In genomic region chr2:103457048-103457447, GRCm38 (mm10) we compare ENCODE assay signal across 18 mouse cellular contexts. TPM values are rescaled to one million over a fixed set of nuclear protein-coding genes. Genes with fewer than 3 reads are reported as not detected.
DNase-seq lines count a peak whose midpoint lies in the region; ATAC-seq and TF ChIP-seq lines count a peak whose summit lies in the region.
"Had no signal": no experiment of that assay in that cellular context is flagged by ENCODE, and none has a peak within 500 bp of the region (broad histone marks: within the 10 kb centered on the region; RNA-seq: fewer than 3 reads in every experiment).

No protein-coding gene starts in this region.

- H3K9me3 ChIP-seq in hindbrain, embryonic 13.5 days: no peaks in the 10 kb centered on the region
- H3K9me3 ChIP-seq in hindbrain, embryonic 11.5 days (ENCODE audit: control insufficient read depth, low read length): no peaks in the 10 kb centered on the region
- no peaks in the 10 kb centered on the region for H3K9me3 ChIP-seq in midbrain, embryonic 12.5 days
- H3K9me3 ChIP-seq in midbrain, embryonic 10.5 days (replicated peaks): no peaks in the 10 kb centered on the region
- no peaks in the 10 kb centered on the region for H3K9me3 ChIP-seq in hindbrain, embryonic 16.5 days (ENCODE audit: control insufficient read depth, low read length)
- H3K9me3 ChIP-seq in midbrain, postnatal 0 days (ENCODE audit: low read length): no peaks in the 10 kb centered on the region
- H3K9me3 ChIP-seq: heart, embryonic 10.5 days; limb, embryonic 13.5 days had no signal

- no peak for TF ChIP-seq CTCF in midbrain, postnatal 0 days (IDR thresholded peaks at IDR 0.05)

- H3K36me3 ChIP-seq in hindbrain, embryonic 13.5 days: peaks cover 78% of the 10 kb centered on the region
- peaks cover 6% of the 10 kb centered on the region; the same call in 1 of the 2 replicates for H3K36me3 ChIP-seq in hindbrain, embryonic 11.5 days (ENCODE audit: control insufficient read depth, insufficient read depth, low read length)
- H3K36me3 ChIP-seq in midbrain, embryonic 12.5 days: peaks cover 84% of the 10 kb centered on the region
- peaks cover 89% of the 10 kb centered on the region for H3K36me3 ChIP-seq in midbrain, embryonic 10.5 days
- H3K36me3 ChIP-seq in hindbrain, embryonic 16.5 days (ENCODE audit: control insufficient read depth, insufficient read depth, low read length): peaks cover 28% of the 10 kb centered on the region
- H3K36me3 ChIP-seq in midbrain, postnatal 0 days (ENCODE audit: insufficient read depth, low read length): peaks cover 50% of the 10 kb centered on the region

- H3K4me1 ChIP-seq in hindbrain, embryonic 13.5 days (replicated peaks): no peaks in the 10 kb centered on the region
- no peaks in the 10 kb centered on the region for H3K4me1 ChIP-seq in hindbrain, embryonic 11.5 days (replicated peaks; ENCODE audit: control insufficient read depth, insufficient read depth, low read length)
- no peaks in the 10 kb centered on the region for H3K4me1 ChIP-seq in midbrain, embryonic 12.5 days
- H3K4me1 ChIP-seq in midbrain, embryonic 10.5 days: no peaks in the 10 kb centered on the region
- H3K4me1 ChIP-seq in hindbrain, embryonic 16.5 days (ENCODE audit: control insufficient read depth, insufficient read depth, low read depth, low read length): no peaks in the 10 kb centered on the region
- H3K4me1 ChIP-seq in midbrain, postnatal 0 days (ENCODE audit: insufficient read depth, low read length): no peaks in the 10 kb centered on the region

- DNase-seq in hindbrain, embryonic 11.5 days (ENCODE audit: low spot score): no peak
- DNase-seq in midbrain, embryonic 10.5 days (ENCODE audit: low spot score): no peak
- DNase-seq in midbrain, postnatal 0 days (ENCODE audit: low spot score): no peak
- no peak for DNase-seq in cerebellum, postnatal 36 days

- no peak overlapping the region for H3K4me2 ChIP-seq in hindbrain, embryonic 13.5 days
- H3K4me2 ChIP-seq in hindbrain, embryonic 11.5 days (replicated peaks; ENCODE audit: low read depth, low read length): no peak overlapping the region
- no peak overlapping the region for H3K4me2 ChIP-seq in midbrain, embryonic 12.5 days (replicated peaks)
- H3K4me2 ChIP-seq in hindbrain, embryonic 16.5 days (ENCODE audit: low read length): no peak overlapping the region
- H3K4me2 ChIP-seq in midbrain, postnatal 0 days (ENCODE audit: low read depth, low read length, poor library complexity, severe bottlenecking): no peak overlapping the region
- H3K4me2 ChIP-seq: limb, embryonic 13.5 days; lung, embryonic 14.5 days had no signal

- H3K27me3 ChIP-seq in hindbrain, embryonic 13.5 days: no peaks in the 10 kb centered on the region
- no peaks in the 10 kb centered on the region for H3K27me3 ChIP-seq in hindbrain, embryonic 11.5 days (ENCODE audit: control insufficient read depth, insufficient read depth, low read length)
- H3K27me3 ChIP-seq in midbrain, embryonic 12.5 days: no peaks in the 10 kb centered on the region
- no peaks in the 10 kb centered on the region for H3K27me3 ChIP-seq in midbrain, embryonic 10.5 days (ENCODE audit: low read depth, poor library complexity, severe bottlenecking)
- no peaks in the 10 kb centered on the region for H3K27me3 ChIP-seq in hindbrain, embryonic 16.5 days (replicated peaks; ENCODE audit: control insufficient read depth, insufficient read depth, low read length)
- H3K27me3 ChIP-seq in midbrain, postnatal 0 days (ENCODE audit: insufficient read depth, low read length): no peaks in the 10 kb centered on the region
- H3K27me3 ChIP-seq: limb, embryonic 13.5 days had no signal

- no peak overlapping the region for H3K4me3 ChIP-seq in hindbrain, embryonic 13.5 days
- H3K4me3 ChIP-seq in hindbrain, embryonic 11.5 days (ENCODE audit: low read depth, low read length): no peak overlapping the region
- no peak overlapping the region for H3K4me3 ChIP-seq in midbrain, embryonic 12.5 days
- no peak overlapping the region for H3K4me3 ChIP-seq in midbrain, embryonic 10.5 days
- no peak overlapping the region for H3K4me3 ChIP-seq in hindbrain, embryonic 16.5 days (ENCODE audit: low read length)
- H3K4me3 ChIP-seq in midbrain, postnatal 0 days (ENCODE audit: low read depth, low read length): no peak overlapping the region
- H3K4me3 ChIP-seq: heart, embryonic 10.5 days; limb, embryonic 13.5 days; myocyte had no signal

- H3K27ac ChIP-seq in hindbrain, embryonic 13.5 days: no peak overlapping the region
- no peak overlapping the region for H3K27ac ChIP-seq in hindbrain, embryonic 11.5 days (ENCODE audit: low read depth, low read length)
- no peak overlapping the region for H3K27ac ChIP-seq in midbrain, embryonic 12.5 days (replicated peaks)
- H3K27ac ChIP-seq in midbrain, embryonic 10.5 days (replicated peaks): no peak overlapping the region
- H3K27ac ChIP-seq in hindbrain, embryonic 16.5 days (ENCODE audit: low read depth, low read length): no peak overlapping the region
- no peak overlapping the region for H3K27ac ChIP-seq in midbrain, postnatal 0 days (ENCODE audit: low read depth, low read length)
- H3K27ac ChIP-seq: heart, embryonic 10.5 days; limb, embryonic 13.5 days; liver, embryonic 14.5 days had no signal

- peak; percentile 52; the same call in 1 of the 2 replicates for ATAC-seq in hindbrain, embryonic 13.5 days (ENCODE audit: low FRiP score)
- no peak for ATAC-seq in hindbrain, embryonic 11.5 days (ENCODE audit: low FRiP score)
- peak; percentile 12; the same call in 1 of the 2 replicates for ATAC-seq in midbrain, embryonic 12.5 days (ENCODE audit: low FRiP score, low read depth)
- peak; percentile 28 for ATAC-seq in hindbrain, embryonic 16.5 days
- peak; percentile 61 for ATAC-seq in midbrain, postnatal 0 days (ENCODE audit: low FRiP score)
- ATAC-seq in inflammation-experienced regulatory T-cells, adult 6 months: no peak

- no peak overlapping the region for H3K9ac ChIP-seq in hindbrain, embryonic 13.5 days
- H3K9ac ChIP-seq in hindbrain, embryonic 11.5 days (ENCODE audit: low read depth, low read length): no peak overlapping the region
- no peak overlapping the region for H3K9ac ChIP-seq in midbrain, embryonic 12.5 days (replicated peaks)
- H3K9ac ChIP-seq in hindbrain, embryonic 16.5 days (ENCODE audit: low read depth, low read length): no peak overlapping the region
- no peak overlapping the region for H3K9ac ChIP-seq in midbrain, postnatal 0 days (replicated peaks; ENCODE audit: low read length, poor library complexity, severe bottlenecking)
- H3K9ac ChIP-seq: limb, embryonic 13.5 days; liver, embryonic 14.5 days; lung, embryonic 14.5 days had no signal

- 84% methylated on average over 5 of the region's 5 CpGs for WGBS in hindbrain, embryonic 13.5 days
- 95% methylated on average over 5 of the region's 5 CpGs for WGBS in hindbrain, embryonic 11.5 days
- WGBS in midbrain, embryonic 12.5 days: 89% methylated on average over 5 of the region's 5 CpGs
- 90% methylated on average over 5 of the region's 5 CpGs for WGBS in midbrain, embryonic 10.5 days
- WGBS in hindbrain, embryonic 16.5 days: 92% methylated on average over 5 of the region's 5 CpGs
- 89% methylated on average over 5 of the region's 5 CpGs for WGBS in midbrain, postnatal 0 days

RNA-seq across cellular contexts. Expression of gene Cat, which starts 27.9 kb away (rescaled TPM):
- 74.1 and 77.8 TPM in 2 replicates for polyA plus RNA-seq in hindbrain, embryonic 13.5 days (2015; fragmentation: Nextera tagmentation; extraction: Ambion mirVana)
- polyA plus RNA-seq in hindbrain, embryonic 11.5 days (2014; fragmentation: Nextera tagmentation; extraction: Ambion mirVana): 139 and 140 TPM in 2 replicates
- polyA plus RNA-seq in midbrain, embryonic 12.5 days (2016; fragmentation: Nextera tagmentation; extraction: Ambion mirVana): 101 and 110 TPM in 2 replicates
- polyA plus RNA-seq in midbrain, embryonic 10.5 days (2016; fragmentation: Nextera tagmentation; extraction: Ambion mirVana): 102 and 115 TPM in 2 replicates
- 95.8 and 105 TPM in 2 replicates for polyA plus RNA-seq in hindbrain, embryonic 16.5 days (2015; fragmentation: Nextera tagmentation; extraction: Ambion mirVana)
- 111 and 118 TPM in 2 replicates for total RNA-seq in midbrain, postnatal 0 days (2014; rRNA removed)
- polyA plus RNA-seq in midbrain, postnatal 0 days (2015; fragmentation: Nextera tagmentation; extraction: Ambion mirVana): 70.2 and 74.2 TPM in 2 replicates
- polyA plus RNA-seq in inflammation-experienced regulatory T-cells, adult 6 months (2017; shearing (Covaris generic)): 100 to 1,000 TPM in 1 of 3 experiments, 10 to 100 TPM in 2; 90.9 to 102 (median 95.5) TPM

RNA-seq across cellular contexts. Expression of gene Elf5, which starts 45.6 kb away (rescaled TPM):
- polyA plus RNA-seq in hindbrain, embryonic 13.5 days (2015; fragmentation: Nextera tagmentation; extraction: Ambion mirVana): not detected in 2 replicates
- polyA plus RNA-seq in hindbrain, embryonic 11.5 days (2014; fragmentation: Nextera tagmentation; extraction: Ambion mirVana): not detected in 2 replicates
- 0.10 TPM in 1 of 2 replicates, not detected in the other for polyA plus RNA-seq in midbrain, embryonic 12.5 days (2016; fragmentation: Nextera tagmentation; extraction: Ambion mirVana)
- polyA plus RNA-seq in midbrain, embryonic 10.5 days (2016; fragmentation: Nextera tagmentation; extraction: Ambion mirVana): not detected in 2 replicates
- polyA plus RNA-seq in hindbrain, embryonic 16.5 days (2015; fragmentation: Nextera tagmentation; extraction: Ambion mirVana): not detected in 2 replicates
- 1.3 TPM in 1 of 2 replicates, not detected in the other for total RNA-seq in midbrain, postnatal 0 days (2014; rRNA removed)
- 0.10 TPM in 1 of 2 replicates, not detected in the other for polyA plus RNA-seq in midbrain, postnatal 0 days (2015; fragmentation: Nextera tagmentation; extraction: Ambion mirVana)
- polyA plus RNA-seq in inflammation-experienced regulatory T-cells, adult 6 months (2017; shearing (Covaris generic)): not detected
- total RNA-seq: adrenal gland, postnatal 10 days; gastrocnemius, postnatal 10 days; granulocyte monocyte progenitor cell, adult 5-6 weeks; heart, postnatal 4 days; megakaryocyte-erythroid progenitor cell, adult 5-6 weeks had no signal
- polyA plus RNA-seq: heart, embryonic 10.5 days; myocyte had no signal

Comparison
In these comparisons a context has a peak if more than half of its experiments do, and no peak if none do; other contexts are left out.
1. ATAC-seq: peak in hindbrain, embryonic 13.5 days (single experiment), midbrain, embryonic 12.5 days (single experiment), hindbrain, embryonic 16.5 days (single experiment) and midbrain, postnatal 0 days (single experiment); none in hindbrain, embryonic 11.5 days (single experiment) and inflammation-experienced regulatory T-cells, adult 6 months (single experiment).